Mouse (Mus musculus) intestine, postnatal 0 days (tissue): ENCODE results near the gene Adi1. TPM values are rescaled to one million over a fixed set of nuclear protein-coding genes. Genes with fewer than 3 reads are reported as not detected.

Experiments used
- ATAC-seq: fragments of 200-750 bp; cut with Nextera tagmentation; 2 replicates; pipeline ENCODE4 v1.8.0; 2017; ENCODE audit warnings: mild to moderate bottlenecking, moderate TSS enrichment, moderate library complexity
- H3K27ac ChIP-seq: fragments of 300-500 bp; sonication (generic); 2 replicates; pipeline ENCODE4 v1.5.1; 2014; ENCODE audit warnings: mild to moderate bottlenecking, low read depth, low read length, moderate library complexity
- H3K27me3 ChIP-seq: fragments of 300-500 bp; sonication (generic); replicated peaks from 2 replicates; pipeline ENCODE4 v1.6.1; 2014; ENCODE audit warnings: low read length, mixed read lengths; ENCODE audit not compliant: control insufficient read depth, insufficient read depth
- H3K36me3 ChIP-seq: fragments of 300-500 bp; sonication (generic); 2 replicates; pipeline ENCODE4 v1.6.1; 2014; ENCODE audit warnings: mild to moderate bottlenecking, moderate library complexity; ENCODE audit not compliant: control insufficient read depth, insufficient read depth
- H3K4me1 ChIP-seq: fragments of 300-500 bp; sonication (generic); replicated peaks from 2 replicates; pipeline ENCODE4 v1.6.1; 2014; ENCODE audit warnings: antibody characterized with exemption, low read length, mixed read lengths; ENCODE audit not compliant: control insufficient read depth, insufficient read depth
- H3K4me2 ChIP-seq: fragments of 300-500 bp; sonication (generic); replicated peaks from 2 replicates; pipeline ENCODE4 v1.6.1; 2014; ENCODE audit warnings: low read depth, mild to moderate bottlenecking, moderate library complexity
- H3K4me3 ChIP-seq: fragments of 300-500 bp; sonication (generic); 2 replicates; pipeline ENCODE4 v1.5.1; 2014; ENCODE audit warnings: low read depth, low read length
- H3K9ac ChIP-seq: fragments of 300-500 bp; sonication (generic); 2 replicates; pipeline ENCODE4 v1.6.1; 2014; ENCODE audit warnings: mild to moderate bottlenecking, low read depth, low read length
- H3K9me3 ChIP-seq: fragments of 300-500 bp; sonication (generic); 2 replicates; pipeline ENCODE4 v1.6.1; 2016; ENCODE audit warnings: mixed run types; ENCODE audit not compliant: control insufficient read depth
- CTCF ChIP-seq: sonication (generic); IDR thresholded peaks from 2 replicates; pipeline ENCODE4 v1.5.1; 2016; ENCODE audit warnings: low read depth, mild to moderate bottlenecking, control low read depth, antibody characterized with exemption, moderate library complexity
- WGBS: fragments of 180-500 bp; shearing (Covaris S2); extraction: QIAGEN DNeasy Blood & Tissue Kit; methylation state at CpG from one replicate; pipeline ENCODE4 v1.1.7; 2014; 5-methylcytosine and 5-hydroxymethylcytosine counted together
- polyA plus RNA-seq: library from polyadenylated mRNA; unstranded; fragments of >200 nt; fragmentation: Nextera tagmentation; extraction: Ambion mirVana; gene quantifications from 2 replicates; pipeline ENCODE4 v1.2.1, GENCODE M21; 2015

Adi1 gene
- polyA plus RNA-seq, 1 experiment from 2014 or later = 85.9 TPM

DNA sequence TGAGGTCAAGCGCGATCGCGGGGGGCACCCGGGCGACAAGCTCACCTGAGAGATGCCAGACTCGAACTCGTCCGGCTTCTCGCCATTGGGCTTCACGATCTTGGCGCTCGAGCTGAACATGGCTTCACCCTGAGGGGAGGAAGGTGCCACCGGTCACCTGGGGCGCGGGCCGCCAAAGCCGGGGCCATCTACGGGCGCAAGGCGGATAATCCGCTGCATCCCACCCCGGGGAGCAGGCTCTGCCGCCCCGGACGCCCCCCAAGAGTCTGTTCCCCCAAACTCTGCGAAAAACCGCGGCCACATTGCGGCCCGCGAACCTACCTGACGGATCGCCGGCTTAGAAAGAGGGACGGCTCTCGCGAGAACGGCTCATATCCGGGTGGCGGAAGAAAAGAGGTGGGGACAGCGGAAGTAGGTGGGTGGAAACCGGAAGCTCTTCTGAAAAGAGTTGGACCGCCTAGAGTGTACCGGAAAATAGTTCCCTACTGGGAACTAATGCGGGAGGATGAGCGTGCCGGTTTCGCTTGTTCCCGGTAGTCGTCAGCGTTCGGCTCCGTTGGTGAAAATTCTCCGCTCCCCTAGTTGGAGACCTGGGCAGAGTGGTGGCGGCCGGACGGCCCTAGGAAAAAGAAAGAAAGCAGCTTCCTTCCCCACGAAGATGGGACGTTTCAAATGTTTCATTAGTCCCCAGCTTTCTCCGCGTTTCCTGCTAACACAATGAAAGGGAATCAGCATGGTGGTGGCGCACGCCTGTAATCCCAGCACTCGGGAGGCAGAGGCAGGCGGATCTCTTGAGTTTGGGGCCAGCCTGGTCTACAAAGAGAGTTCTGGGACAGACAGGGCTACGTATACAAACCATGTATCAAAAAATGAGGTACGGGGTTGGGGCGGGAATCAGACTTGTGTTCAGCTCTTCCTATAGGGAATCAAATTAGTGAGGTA, 39.2 kb upstream of the Adi1 start, which contains the start of gene Rps7:
Gene Rps7, minus strand, starts transcription at position 419 of the 942 bp plus-strand sequence.
- Histone ChIP-seq H3K4me1 (no peaks in the 10 kb centered on the region), H3K9ac (peak within 1 kb of the TSS; percentile 98), H3K27ac (peak within 1 kb of the TSS; percentile 87), H3K4me2 (peak within 1 kb of the TSS; percentile 73), H3K9me3 (no peaks in the 10 kb centered on the region), H3K4me3 (peak within 1 kb of the TSS; percentile 78), H3K27me3 (no peaks in the 10 kb centered on the region), H3K36me3 (peaks cover 32% of the 10 kb centered on the region)
- 4% methylated on average over 69 of the region's 69 CpGs for WGBS
- no peak for TF ChIP-seq CTCF
- peak; percentile 97 for ATAC-seq

GRCm38 (mm10) chr12:28636543-28636942, 38.5 kb upstream of the Adi1 start:
- Histone ChIP-seq H3K4me3 (peak overlapping the region; percentile 78), H3K9ac (peak overlapping the region; percentile 98; the same call in 1 of the 2 replicates), H3K27ac (no peak overlapping the region), H3K4me1 (no peaks in the 10 kb centered on the region), H3K36me3 (peaks cover 25% of the 10 kb centered on the region), H3K9me3 (no peaks in the 10 kb centered on the region), H3K27me3 (no peaks in the 10 kb centered on the region), H3K4me2 (peak overlapping the region; percentile 66)
- ATAC-seq = no peak
- TF ChIP-seq CTCF = no peak
- WGBS = 90% methylated on average over 6 of the region's 6 CpGs

DNA sequence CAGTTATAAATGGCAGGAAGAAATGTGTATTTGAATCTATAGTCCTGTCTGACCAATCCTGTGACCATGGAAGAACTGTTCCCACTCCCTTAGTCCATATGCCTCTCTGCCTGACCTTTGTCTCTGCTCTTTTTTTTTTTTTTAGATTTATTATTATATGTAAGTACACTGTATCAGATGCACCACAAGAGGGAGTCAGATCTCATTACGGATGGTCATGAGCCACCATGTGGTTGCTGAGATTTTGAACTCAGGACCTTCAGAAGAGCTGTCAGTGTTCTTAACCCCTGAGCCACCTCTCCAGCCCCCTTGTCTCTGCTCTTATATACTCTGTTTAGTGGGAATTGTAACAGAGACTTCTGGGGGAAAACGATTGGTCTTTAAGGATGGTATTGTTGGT, 36.3 kb upstream of the Adi1 start:
- H3K36me3 ChIP-seq = peaks cover 2% of the 10 kb centered on the region; the same call in 1 of the 2 replicates
- no peaks in the 10 kb centered on the region for H3K4me1 ChIP-seq
- no peaks in the 10 kb centered on the region for H3K9me3 ChIP-seq
- ATAC-seq = no peak
- H3K27me3 ChIP-seq = no peaks in the 10 kb centered on the region
- 65% methylated on average over 2 of the region's 2 CpGs for WGBS
- H3K4me2 ChIP-seq = no peak overlapping the region
- no peak overlapping the region for H3K27ac ChIP-seq
- H3K4me3 ChIP-seq = no peak overlapping the region
- no peak overlapping the region for H3K9ac ChIP-seq
- TF ChIP-seq CTCF = peak; percentile 49

- no peaks in the 10 kb centered on the region for H3K27me3 ChIP-seq
- WGBS = 2% methylated on average over 52 of the region's 52 CpGs
- peak within 1 kb of the TSS; percentile 72 for H3K9ac ChIP-seq
- H3K27ac ChIP-seq = no peak within 1 kb of the TSS; the same call in 1 of the 2 replicates
- peak within 1 kb of the TSS; percentile 95 for H3K4me3 ChIP-seq
- peak within 1 kb of the TSS; percentile 77 for H3K4me2 ChIP-seq
- peak; percentile 95 for ATAC-seq
- TF ChIP-seq CTCF = no peak
- H3K9me3 ChIP-seq = no peaks in the 10 kb centered on the region
- H3K36me3 ChIP-seq = peaks cover 11% of the 10 kb centered on the region; the same call in 1 of the 2 replicates
- H3K4me1 ChIP-seq = peaks cover 7% of the 10 kb centered on the region; the same call in 1 of the 2 replicates
Observed at GRCm38 (mm10) chr12:28649141-28650110, 25.6 kb upstream of the Adi1 start, which contains the start of gene Rnaseh1. Gene Rnaseh1, plus strand, starts transcription at chr12:28649602.

GRCm38 (mm10) chr12:28662628-28663027, 12.4 kb upstream of the Adi1 start:
- no peaks in the 10 kb centered on the region for H3K9me3 ChIP-seq
- no peaks in the 10 kb centered on the region for H3K27me3 ChIP-seq
- H3K4me2 ChIP-seq = no peak overlapping the region
- TF ChIP-seq CTCF = no peak
- no peak overlapping the region for H3K27ac ChIP-seq
- no peak for ATAC-seq
- peaks cover 26% of the 10 kb centered on the region for H3K36me3 ChIP-seq
- H3K9ac ChIP-seq = no peak overlapping the region
- H3K4me1 ChIP-seq = no peaks in the 10 kb centered on the region
- no peak overlapping the region for H3K4me3 ChIP-seq
- 83% methylated on average over 4 of the region's 4 CpGs for WGBS
